Mouse (Mus musculus) stomach, postnatal 0 days (tissue): ENCODE measurements at regions not wholly inside any gene's neighbourhood (a gene's known extent, or its start where the extent isn't known, plus 50 kb on each side); places are given as distances from the start of the nearest gene placed in this dataset.

ENCODE experiments used
- CTCF ChIP-seq: IDR thresholded peaks from 2 replicates; pipeline ENCODE4 v1.5.1; 2016; ENCODE audit warnings: antibody characterized with exemption, low read depth, mild to moderate bottlenecking, moderate library complexity
- EP300 ChIP-seq: optimal IDR thresholded peaks from 2 replicates; pipeline ENCODE3; 2016; ENCODE audit warnings: antibody characterized with exemption

GRCm38 (mm10) chr16:93465741-93466140 lies 138.1 kb downstream of the Setd4 start:
- TF ChIP-seq CTCF, result no peak
- no peak for TF ChIP-seq EP300
